Mouse (Mus musculus) kidney, postnatal 25 days (tissue): ENCODE measurements around the gene Uvssa.

ENCODE experiments used
- DNase-seq, 2 experiments: peaks; one replicate each; pipeline ENCODE4 v3.0.0; 2021; ENCODE audit warnings: mixed read lengths in 2 of 2

The Uvssa gene

GRCm38 (mm10) chr5:33443794-33444193, 65.4 kb downstream of the Uvssa start:
- peak in 1 of 2 experiments; percentile 16 for DNase-seq

DNA sequence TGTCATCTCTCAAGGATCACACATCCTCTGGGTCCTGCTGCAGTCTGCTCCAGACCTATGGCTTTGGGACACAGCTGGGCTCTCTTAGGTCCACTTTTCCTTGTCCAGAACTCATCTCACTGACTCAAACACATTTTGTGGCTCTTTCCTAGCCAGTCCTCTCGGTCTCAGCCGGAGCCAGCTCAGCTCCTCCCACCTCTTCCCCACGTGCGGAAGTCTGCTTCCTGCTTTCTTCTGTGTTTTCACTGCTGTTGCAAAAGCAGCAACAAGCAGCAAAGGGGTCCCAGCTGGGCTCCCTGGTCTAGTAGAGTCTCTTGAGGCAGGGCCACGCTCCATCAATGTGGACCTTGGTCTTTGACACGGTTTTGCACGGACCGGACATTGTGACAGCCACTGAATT, 77.4 kb downstream of the Uvssa start:
- DNase-seq: no peak

GRCm38 (mm10) chr5:33458132-33458622, 79.8 kb downstream of the Uvssa start:
- DNase-seq: no peak

DNA sequence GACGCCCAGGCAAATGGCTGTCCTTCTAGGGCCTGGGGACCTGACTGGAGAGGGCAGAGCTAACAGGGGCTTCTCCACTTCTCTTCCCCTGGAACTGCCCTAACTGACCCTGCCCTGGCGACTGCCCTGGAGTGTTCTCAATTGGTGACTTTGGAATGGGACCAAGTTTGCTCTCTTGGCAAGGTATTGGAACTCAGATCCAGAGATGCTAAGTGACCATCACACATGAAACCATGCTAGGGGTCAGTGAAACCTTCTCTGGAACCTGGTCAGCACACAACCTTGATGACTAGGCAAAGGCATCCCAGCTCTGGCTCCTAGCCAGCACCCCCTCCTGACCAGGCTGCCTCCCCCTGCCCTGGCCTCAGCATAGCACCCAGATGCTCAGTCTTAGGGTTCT, 80.8 kb downstream of the Uvssa start:
- no peak for DNase-seq

DNA sequence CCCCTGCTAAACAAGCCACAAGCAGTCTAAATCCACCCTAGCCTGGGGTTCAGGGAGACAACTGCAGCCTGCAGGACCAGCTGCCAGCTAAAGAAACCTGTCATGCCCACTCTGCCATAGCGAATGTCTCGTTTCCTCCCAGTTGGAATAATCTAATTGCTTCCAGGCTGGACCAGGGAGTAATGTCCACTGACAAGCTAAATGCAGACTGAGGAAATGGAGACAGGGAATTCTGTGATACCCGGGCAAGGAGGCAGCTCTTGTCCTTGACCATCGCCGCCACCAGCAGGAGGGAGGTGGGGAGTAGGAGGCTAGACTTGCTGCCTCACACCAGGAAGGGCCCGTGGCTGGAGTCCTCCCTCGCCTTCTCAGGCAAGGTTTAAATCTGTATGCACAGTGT, 86.0 kb downstream of the Uvssa start:
- no peak for DNase-seq

DNA sequence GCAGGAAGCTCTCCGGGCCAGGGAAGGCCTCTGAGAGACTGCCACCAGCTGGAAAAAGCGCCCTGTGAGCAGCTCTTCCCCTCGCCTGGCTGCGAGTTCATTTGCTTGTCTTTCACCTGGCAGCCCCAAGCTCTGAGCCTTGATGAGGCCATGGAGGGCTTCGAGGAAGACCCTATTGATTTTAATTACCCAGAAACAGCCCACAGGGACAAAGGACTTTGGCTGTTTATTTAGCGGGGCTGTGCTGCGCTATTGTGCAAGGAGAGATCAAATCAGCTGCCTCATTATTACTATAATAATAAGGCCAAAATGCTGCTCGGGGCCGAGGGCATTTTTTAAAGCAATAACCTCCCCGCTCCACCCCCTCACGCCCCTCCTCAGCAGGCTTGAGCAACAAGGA, 87.1 kb downstream of the Uvssa start:
- no peak for DNase-seq
